Mouse (Mus musculus) adrenal gland, postnatal 25 days (tissue): Measurements from ENCODE around the gene Entpd8. TPM values are rescaled to one million over a fixed set of nuclear protein-coding genes. Genes with fewer than 3 reads are reported as not detected.

ENCODE experiments used
- DNase-seq: peaks from one replicate; pipeline ENCODE4 v3.0.0; 2021; ENCODE audit warnings: mixed read lengths
- total RNA-seq: library from RNA; stranded (reverse); gene quantifications from 2 replicates; pipeline ENCODE4 v1.2.3, GENCODE M21; 2021

Entpd8 gene
- total RNA-seq, 1 experiment from 2014 or later = not detected

DNA sequence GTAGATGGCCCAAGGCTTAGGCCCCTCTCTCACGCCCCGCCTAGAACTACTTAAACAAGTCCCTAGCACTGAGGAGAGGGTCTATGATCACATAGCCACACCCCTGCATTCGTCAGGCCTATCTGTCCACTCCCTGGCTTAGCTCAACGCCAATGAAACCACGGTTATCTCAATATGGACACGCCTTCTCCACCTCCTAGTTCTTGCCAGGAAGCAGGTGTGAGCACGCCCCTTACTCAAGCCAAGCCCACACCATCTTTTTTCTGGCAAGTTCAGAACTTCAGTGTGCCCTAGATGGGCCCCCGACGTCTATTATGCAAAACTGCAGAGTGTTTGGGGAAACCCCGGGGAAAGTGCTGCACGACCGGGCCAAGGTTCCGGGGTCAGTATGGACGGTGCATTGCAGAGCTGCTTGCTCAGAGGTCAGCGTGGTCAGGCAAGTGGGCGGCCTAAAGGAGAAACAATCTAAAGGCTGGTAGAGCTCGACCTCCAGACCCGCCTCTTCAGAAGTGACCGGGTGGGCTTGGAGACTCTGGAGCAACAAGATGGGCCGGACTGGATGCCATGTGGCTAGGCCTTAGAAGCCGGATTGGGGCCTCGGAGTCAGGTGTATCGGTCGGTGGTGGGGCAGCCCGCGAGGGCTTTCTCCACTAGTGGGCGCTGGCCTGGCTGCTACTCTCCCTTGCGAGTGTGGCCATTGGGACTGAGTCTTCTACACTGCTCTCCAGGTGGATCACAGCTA lies 15.2 kb downstream of the Entpd8 start, which contains the start of gene Noxa1:
TSS of gene Noxa1 (minus strand) at position 41 of the 742 bp plus-strand sequence.
- DNase-seq = no peak

DNA sequence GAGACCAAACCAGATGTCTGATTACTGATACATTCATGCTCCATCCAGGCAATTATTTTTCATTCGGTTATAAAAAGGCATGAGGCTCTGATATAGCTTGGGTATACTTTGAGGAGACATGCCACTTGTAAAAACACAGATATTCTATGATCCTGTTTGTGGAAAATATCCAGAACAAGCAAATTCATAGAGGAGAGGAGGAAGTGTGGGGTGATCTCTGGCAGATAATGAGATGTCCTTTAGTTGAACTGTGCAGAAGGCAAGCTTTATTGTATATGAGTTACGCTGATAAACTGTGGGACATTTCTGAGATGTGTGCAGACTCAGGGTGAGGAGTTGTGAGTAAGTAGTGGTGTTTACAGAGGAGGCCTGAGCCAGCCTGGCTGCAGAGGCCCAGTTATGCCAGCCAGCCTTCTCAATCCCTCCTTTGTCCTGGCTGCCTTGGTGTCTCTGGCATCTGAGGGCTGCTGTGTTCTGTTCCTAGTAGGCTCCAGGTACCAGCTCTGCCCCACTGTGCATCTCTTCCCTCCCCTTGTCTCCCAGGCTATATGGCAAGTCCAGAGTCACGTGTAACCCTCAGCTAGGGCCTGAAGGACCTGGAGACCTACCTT lies 18.0 kb downstream of the Entpd8 start:
- DNase-seq = no peak

DNA sequence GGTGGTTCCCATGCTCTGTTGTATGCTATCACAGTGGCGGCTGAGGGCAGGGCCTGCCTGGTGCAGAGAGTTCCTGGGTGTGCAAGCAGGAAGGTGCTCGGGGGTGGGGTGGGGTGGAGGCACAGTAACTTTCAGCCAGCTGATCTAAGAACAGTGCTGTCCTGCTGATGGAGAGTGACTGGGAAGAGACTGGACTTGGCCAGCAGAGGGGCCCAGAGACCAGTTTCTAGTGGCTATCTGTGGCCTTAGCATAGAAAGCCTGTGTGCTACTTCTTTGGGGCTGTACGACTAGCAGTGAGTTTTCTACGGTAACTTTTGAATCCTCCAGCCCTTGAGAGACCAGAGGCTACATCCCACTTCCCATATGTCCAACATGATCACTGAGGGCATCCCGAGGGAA lies 18.9 kb downstream of the Entpd8 start:
- DNase-seq = no peak

DNA sequence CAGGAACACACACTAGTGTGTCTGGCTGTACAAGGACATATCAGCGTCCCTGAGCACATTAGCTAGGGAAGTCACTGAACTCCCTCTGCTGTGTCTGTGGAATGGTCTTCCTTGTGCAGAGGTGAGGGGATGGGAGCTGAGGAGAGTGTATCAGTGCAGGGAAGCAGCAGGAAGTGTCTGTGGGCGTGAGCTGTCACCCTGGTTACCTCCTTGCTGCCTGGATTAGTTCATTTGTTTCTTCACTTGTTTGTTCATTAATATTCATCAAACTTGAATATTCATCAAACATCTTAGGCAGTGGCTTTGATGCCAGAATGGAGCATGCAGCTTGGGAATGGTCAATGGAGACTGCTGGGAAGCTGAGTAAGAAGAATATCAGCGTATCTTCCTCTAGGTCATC lies 19.6 kb downstream of the Entpd8 start:
- DNase-seq = no peak

DNA sequence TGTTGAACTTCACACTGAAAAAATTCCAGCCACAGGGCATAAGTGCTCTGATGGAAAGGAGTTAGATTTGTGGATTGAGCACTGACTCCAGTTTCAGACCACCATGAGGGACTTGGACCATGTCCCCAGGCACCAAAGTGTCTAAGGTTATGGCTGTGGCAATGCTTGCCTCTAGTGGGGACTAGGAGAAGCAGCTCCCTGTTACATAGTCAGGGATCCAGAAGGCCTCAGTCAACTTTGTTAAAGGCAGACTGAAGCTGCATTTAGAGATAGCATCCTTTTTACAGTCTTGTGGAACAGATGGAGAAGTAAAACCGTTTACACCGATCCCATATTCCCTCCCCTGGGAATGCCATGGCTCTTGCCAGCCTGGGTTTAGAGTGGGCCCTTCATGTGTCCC lies 24.0 kb downstream of the Entpd8 start:
- no peak for DNase-seq

DNA sequence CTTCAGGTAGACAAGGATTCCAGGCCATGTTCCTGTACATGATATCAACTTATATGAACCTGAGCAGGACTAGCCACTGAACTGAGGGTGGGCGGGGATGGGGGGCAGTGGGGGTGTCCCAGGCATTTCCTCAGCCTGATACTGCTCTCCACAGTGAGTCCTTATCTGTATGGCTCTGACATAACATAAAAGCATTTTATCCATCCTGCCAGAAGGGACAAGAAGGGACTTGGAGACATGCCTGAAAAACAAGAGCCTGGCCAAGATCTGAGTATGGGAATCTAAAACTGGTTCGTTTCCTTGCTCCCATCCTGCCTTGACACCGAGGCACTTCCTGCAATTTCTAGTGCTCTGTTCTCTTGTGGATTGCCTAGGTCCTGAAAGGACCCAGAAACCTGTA lies 25.9 kb downstream of the Entpd8 start:
- DNase-seq = no peak

DNA sequence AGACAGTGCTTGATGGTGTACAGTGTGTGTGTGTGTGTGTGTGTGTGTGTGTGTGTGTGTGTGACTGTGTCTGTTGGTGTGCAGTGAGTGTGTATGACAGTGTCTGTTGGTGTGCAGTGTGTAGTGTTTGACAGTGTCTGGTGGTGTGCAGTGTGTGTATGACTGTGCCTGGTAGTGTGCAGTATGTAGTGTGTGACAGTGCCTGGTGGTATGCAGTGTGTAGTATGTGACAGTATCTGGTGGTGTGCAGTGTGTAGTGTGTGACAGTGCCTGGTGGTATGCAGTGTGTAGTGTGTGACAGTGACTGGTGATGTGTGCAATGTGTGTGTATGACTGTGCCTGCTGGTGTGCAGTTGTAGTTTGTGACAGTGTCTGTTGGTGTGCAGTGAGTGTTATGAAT lies 29.4 kb downstream of the Entpd8 start:
- no peak for DNase-seq

DNA sequence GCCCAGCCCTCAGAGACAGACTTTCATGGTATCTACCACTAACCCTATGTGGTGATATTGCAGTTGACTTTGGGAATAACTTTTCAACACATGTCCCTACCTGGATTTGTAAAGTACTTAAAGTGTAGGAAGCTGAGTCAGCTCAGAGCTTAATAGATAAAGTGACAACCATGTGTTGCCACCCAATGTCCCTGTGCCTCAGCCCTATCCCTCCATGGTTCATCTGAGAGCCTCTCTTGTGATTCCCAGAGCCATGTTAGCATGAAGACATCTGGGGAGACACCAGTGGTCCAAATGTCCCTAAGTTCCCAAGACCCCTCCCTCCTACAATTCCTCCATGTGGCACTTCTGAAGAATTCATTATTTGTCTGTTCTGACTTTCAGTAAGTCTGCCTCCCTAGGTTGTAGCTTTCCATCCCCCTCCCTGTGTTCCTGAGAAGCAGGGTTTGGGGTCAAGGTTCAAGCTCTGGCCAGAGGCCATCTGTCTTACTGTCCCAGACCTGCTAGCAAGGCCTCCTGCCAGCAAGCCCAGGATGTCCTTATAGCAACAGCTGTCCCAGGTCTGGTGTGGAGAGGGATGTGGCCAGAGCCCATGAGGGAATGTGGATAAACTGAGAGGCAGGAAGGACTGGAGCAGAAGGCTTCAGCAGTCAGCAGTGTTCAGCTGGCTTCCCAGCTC lies 30.5 kb downstream of the Entpd8 start:
- DNase-seq = peak; percentile 36

DNA sequence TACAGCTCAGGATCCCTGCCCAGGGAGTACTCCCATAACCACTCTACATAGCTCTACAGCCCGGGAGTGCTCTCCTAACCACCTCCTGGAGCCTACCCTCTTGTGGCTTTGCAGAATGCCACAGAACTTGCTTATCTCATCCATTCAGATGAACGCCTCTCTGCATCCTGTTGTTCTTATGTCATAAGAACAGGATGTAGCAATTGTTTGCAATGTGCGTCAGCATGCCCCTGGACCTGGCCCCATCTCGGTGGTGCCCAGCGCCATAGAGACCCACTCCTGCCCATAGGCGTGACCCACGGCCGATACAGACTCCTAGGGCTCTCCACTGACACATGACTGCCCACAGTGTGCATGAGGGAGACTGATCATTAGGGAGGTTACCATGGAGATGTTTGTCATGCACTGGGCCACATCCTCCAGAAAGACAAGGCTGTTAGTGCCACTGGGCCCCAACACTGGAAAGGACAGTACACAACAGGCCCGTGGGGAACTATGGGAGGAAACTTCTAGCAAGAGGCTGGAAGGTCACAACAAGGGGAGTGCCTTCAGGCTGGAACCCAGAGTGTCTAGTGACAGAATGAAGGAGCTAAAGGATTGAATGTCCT lies 31.2 kb downstream of the Entpd8 start:
- no peak for DNase-seq

DNA sequence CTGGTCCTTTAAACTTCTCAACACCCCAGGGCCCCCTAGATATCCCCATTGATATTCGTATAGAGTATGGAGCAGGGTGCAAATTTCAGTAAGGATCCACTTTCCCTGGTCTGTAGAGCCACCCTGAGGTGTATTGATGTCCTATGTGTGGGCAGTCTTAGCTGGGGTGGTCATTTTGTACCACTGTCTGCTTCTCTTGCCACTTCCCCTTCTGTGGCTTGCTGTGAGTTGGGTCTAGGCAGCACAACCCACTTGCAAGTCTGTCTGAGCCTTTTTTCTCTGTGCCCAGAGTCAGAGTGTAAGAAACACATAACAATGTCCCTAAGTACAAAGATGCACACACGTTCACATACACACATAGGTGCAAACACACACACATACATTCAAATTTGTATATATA lies 34.2 kb downstream of the Entpd8 start:
- DNase-seq = no peak

DNA sequence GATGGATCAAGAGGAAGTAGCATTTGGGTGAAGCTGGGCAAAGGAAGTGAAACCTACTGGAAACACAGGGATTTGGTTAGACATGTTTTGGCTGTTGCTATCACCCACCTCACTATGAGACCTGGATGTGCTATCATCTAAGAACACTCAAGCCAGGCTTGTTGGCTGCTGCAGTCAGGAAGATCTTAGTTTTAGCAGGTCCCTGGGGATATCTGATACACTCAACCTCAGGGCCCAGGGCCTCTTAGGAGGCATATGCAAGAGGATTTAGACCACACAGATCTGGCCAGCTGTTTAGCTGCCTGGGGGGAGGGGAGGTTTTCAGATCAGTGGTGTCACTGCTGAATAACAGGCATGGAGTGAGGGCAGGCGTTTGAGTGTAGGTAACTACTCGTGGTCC lies 35.3 kb downstream of the Entpd8 start:
- no peak for DNase-seq

DNA sequence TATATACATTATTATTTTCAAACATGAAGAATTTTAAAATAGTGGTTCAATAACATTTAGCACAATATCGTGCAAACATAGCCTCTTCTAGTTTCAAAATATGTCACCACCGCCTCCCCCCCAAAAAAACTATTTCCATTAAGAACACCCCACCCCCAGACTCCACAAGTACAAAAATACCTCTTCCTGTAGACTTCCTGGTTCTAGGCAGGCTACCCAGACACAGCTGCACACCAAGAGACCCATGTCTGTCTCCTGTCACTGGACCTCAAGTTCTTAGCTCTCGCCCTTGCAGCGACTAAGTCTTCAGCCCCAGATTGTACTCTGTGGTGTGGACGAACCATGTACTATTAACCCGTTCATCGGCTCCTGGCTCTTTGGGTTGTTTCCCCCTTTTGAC lies 40.9 kb downstream of the Entpd8 start:
- DNase-seq = no peak

DNA sequence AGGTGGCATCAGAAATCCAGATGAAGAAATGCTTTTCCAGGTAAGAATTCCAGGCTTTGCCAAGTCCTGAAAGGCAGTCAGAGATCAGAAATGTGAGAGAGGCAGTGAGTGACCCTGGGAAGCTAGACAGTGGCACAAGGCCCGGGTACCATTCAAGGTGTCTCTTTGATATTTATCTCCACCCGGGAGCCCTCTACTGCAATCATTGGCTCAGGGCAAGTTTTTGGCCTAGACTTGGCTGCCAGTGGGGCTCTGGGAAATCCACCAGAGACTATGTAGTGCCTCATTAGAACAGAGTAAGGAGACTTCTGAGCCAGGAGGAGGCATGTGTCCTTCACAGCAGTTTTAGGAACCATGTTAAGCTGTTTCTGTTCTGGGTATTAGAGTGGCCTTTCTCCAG lies 42.6 kb downstream of the Entpd8 start:
- DNase-seq = no peak

DNA sequence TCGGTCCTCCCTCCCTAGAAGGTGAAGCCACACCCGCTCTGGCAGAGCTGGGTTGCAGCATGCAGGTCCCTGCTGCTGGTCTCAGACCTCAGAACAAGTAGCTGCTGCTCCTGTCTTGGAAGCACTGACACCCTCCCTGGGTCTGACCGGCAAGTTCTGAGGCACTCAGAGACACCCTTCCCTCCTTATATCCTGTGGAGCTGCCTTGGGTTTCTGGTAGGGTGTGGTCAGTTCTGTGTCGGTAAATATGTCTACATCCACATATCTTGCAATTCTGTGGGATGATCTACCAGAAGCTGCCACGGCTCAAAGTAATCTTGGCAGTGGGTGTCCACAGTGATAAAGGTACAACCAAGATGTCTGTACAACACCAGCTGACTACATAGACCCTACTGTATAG lies 43.4 kb downstream of the Entpd8 start:
- no peak for DNase-seq

DNA sequence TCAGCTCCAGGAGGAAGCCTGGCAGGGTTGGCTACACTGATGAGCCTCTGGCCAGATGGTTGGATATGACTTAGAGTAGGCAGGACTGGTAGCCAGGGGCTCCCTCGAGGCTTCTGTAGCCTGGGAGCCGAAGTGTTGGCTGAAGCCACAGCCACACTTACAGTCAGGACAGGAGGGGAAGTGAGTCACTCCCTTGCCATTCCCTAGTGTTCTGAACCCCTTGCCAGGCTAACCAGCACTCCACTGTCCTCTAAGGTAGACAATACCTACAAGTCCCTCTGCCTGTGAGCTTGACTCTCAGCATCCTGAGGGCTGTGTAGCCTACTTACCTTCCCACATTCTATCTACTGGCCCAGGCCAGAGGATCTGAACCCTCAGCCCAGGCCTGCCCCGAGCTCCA lies 44.3 kb downstream of the Entpd8 start:
- DNase-seq = no peak

DNA sequence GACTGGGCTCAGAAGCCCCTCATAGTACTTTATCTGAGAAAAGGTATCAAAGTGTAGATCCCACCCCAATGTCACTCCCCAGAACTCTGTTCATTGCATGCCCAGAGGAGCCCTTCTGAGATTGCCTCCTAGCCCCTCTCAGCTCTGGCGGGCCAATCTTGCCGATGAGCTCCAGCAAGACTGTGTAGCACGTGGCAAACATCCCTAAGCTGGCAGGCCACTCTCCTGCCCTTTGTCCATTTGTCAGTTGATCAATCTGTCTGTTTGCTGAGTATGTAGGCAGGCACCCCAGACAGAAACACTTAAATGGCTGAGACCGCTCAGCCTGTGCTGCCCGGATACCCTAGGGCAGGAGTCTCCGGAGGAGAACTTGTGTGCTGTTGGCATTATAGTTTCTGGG lies 45.0 kb downstream of the Entpd8 start:
- no peak for DNase-seq

DNA sequence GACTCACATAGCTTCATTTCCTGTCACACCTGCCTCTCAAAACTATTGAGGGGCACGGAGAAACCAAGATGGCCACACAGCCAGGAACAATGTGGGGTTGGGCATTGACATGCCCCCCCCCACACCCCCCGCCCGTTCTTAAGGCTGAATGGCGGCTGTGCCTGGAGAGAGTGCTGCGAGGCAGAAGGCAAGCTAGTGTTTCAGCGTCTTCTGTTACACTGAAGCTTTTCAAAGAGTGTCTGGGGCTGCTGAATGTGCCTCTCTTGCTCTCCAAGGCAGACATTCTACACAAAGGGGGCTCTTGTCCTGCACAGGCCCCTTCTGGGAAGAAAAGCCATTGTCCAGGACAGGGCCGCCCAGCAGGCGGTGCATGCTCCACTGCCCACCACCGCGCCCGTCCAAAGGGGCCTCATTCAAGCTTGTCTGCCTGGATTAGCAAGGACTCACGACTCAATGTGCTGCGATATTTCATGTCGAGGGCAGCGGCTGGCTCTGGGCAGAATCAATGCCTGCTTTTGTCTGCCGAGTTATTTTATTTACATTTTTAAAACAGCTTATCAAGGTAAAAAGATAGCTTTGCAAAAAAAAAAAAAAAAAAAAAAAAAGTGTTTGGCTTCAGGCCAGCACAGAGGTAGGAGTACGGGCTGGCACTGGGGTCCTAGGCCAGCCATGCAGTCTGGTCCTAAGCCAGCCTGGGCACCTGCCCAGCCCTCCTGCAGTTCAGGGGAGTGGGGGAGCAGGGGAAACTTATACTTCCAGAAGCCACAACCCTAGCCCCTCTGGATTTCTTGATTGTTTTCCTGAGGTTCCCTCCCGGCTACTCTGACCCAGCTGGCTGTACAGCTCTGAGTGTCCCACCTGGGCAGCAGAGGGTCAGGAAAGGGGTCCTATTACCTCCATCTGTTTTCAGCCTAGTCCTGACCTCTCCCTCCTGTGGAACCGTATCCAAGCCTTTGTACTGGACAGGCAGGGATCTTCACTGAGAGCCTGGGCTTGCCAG lies 46.2 kb downstream of the Entpd8 start:
- DNase-seq = no peak

DNA sequence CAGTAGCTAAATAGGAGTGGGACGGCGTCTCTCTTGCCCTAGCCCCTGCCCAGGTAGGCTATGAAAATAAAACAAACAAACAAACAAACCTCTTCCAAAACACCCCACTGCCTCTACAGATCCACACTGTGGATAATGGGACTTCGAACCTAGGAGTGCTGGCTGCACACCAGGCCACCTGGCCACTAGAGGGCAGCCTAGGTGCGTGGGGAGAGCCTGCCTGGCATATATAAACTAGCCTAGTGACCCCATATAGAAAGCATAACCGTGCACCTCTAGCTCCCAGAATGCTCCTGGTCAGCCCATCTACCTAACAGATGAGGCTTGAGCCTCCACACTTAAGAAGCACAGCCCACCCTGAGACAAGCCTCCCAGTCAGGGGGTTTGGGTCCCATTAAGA lies 47.1 kb downstream of the Entpd8 start:
- DNase-seq = peak; percentile 77

DNA sequence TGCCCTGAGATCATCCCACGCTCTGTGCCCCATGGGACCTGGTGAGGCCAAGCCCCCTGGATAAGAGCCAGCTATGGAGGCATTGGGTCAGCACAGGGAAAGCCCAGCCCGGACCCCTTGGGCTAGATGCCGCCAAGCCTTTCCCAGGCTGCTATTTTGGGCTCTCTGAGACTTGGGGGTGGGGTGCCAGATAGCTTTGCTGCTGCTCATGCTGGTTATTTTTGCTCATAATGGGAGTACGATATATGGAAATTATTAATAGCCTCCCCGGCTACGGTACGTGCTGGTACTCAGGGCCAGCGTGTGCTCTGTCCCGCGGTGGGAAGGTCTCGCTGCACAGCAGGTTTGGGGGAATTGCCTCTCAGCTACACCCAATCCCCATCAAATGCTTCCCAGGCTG lies 48.0 kb downstream of the Entpd8 start:
- no peak for DNase-seq

DNA sequence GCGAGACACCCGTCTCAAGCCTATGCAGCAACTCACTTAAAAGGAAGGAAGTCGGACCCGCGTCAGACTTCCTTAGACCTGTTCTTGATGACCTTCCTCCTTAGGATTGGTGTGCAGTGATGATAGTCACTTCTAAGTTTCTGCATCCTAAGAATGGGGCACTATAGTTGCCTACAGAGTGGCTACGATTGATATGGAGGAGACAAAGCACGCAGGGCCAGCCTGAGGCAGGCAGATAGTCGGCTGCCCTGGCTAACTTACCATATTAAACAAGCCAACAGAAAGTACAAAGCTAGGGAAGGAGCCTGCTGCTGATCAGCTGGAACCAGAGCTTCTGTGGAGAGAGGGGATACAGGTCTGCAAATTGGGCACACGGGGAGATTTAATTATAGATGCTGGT lies 51.5 kb downstream of the Entpd8 start:
- DNase-seq = no peak
